Mouse (Mus musculus): ENCODE data around the gene Arrb1. TPM values are rescaled to one million over a fixed set of nuclear protein-coding genes. Genes with fewer than 3 reads are reported as not detected.
"Not testable (repeated sequence)": the region's sequence is repeated elsewhere in the genome, so short reads cannot be mapped to it uniquely, and the experiment has no call there.

Arrb1 gene
- 9.3 and 11.9 TPM in 2 replicates for polyA plus RNA-seq (2016; fragmentation: Nextera tagmentation; extraction: Ambion mirVana)

- H3K27ac ChIP-seq, result peak within 1 kb of the TSS; percentile 93
- H3K9me3 ChIP-seq, result no peaks in the 10 kb centered on the region
- peaks cover 68% of the 10 kb centered on the region for H3K4me1 ChIP-seq
- DNase-seq (ENCODE audit: extremely low spot score, low spot score), result peak; percentile 79
- peak within 1 kb of the TSS; percentile 69 for H3K4me3 ChIP-seq
- peaks cover 21% of the 10 kb centered on the region for H3K27me3 ChIP-seq (ENCODE audit: poor library complexity, severe bottlenecking)
- no peaks in the 10 kb centered on the region for H3K36me3 ChIP-seq (replicated peaks)
- WGBS, result under 1% methylated on average over 68 of the region's 68 CpGs
Observed at GRCm38 (mm10) chr7:99534901-99535735, at the start of gene Arrb1. Arrb1 (plus strand) TSS chr7:99535466.

GRCm38 (mm10) chr7:99489708-99490107 lies 45.6 kb upstream of the Arrb1 start:
- H3K9me3 ChIP-seq, result peaks cover 3% of the 10 kb centered on the region; the same call in 1 of the 2 replicates

DNA sequence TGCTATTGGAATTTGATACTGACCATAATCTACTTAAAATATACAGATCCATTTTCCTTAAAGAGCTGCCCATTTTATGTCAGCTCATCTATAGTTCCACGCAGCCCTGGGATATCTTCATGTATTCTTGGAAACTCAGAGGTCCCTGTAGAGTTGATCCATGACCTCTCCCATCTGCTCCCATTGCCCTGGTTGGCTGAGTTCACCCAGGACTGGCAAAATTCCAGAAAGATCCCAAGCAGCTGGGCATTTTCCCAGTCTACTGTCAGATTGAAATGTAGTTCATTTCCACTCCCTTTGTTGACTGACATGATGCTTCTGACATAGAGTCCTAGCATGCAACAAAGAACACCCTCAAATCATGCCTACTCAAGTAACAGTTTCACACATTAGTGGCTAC lies 36.1 kb upstream of the Arrb1 start:
- Histone ChIP-seq H3K36me3 (replicated peaks) (no peaks in the 10 kb centered on the region), H3K4me1 (peaks cover 3% of the 10 kb centered on the region), H3K27ac (no peak overlapping the region), H3K27me3 (ENCODE audit: poor library complexity, severe bottlenecking) (no peaks in the 10 kb centered on the region), H3K4me3 (no peak overlapping the region), H3K9me3 (no peaks in the 10 kb centered on the region)
- DNase-seq (ENCODE audit: extremely low spot score, low spot score), result no peak
- 76% methylated on average over 1 of the region's 1 CpGs for WGBS

More at GRCm38 (mm10) chr7:99489708-99490107, 45.6 kb upstream of the Arrb1 start:
- H3K4me3 ChIP-seq, result no peak overlapping the region
- no peaks in the 10 kb centered on the region for H3K36me3 ChIP-seq (replicated peaks)
- 90% methylated on average over 5 of the region's 5 CpGs for WGBS
- H3K27me3 ChIP-seq (ENCODE audit: poor library complexity, severe bottlenecking), result peaks cover 11% of the 10 kb centered on the region
- H3K4me1 ChIP-seq, result no peaks in the 10 kb centered on the region
- no peak for DNase-seq (ENCODE audit: extremely low spot score, low spot score)
- no peak overlapping the region for H3K27ac ChIP-seq

GRCm38 (mm10) chr7:99500201-99500600 lies 35.1 kb upstream of the Arrb1 start:
- Histone ChIP-seq H3K27ac (no peak overlapping the region), H3K4me3 (no peak overlapping the region), H3K9me3 (no peaks in the 10 kb centered on the region), H3K27me3 (ENCODE audit: poor library complexity, severe bottlenecking) (no peaks in the 10 kb centered on the region), H3K36me3 (replicated peaks) (no peaks in the 10 kb centered on the region), H3K4me1 (peaks cover 3% of the 10 kb centered on the region)
- DNase-seq (ENCODE audit: extremely low spot score, low spot score), result peak; percentile 76
- WGBS, result 5% methylated on average over 8 of the region's 8 CpGs

DNA sequence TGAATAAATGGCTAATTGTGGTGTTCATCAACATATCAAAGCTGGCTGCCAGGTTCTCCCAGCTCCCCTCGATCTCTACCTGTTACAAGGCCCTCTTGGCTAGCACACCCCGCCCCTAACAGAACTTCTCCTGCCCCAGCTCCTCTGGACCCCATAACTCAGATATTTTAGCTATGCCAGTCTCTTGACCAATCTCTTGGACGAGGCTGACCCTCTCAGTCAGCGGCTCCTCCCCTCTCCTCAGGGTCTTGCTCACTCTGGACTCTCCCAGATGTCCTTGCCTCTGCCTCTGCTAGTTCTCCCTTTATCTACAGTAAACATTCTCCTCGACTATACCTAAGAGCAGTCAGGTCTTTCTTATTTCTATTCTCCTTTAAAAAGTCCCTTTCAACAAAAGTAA lies 34.6 kb upstream of the Arrb1 start:
- no peak overlapping the region for H3K4me3 ChIP-seq

GRCm38 (mm10) chr7:99501148-99501547 lies 34.1 kb upstream of the Arrb1 start:
- no peaks in the 10 kb centered on the region for H3K27me3 ChIP-seq (ENCODE audit: poor library complexity, severe bottlenecking)
- no peaks in the 10 kb centered on the region for H3K9me3 ChIP-seq
- no peaks in the 10 kb centered on the region for H3K36me3 ChIP-seq (replicated peaks)
- H3K27ac ChIP-seq, result no peak overlapping the region
- DNase-seq (ENCODE audit: extremely low spot score, low spot score), result no peak
- 52% methylated on average over 1 of the region's 1 CpGs for WGBS
- peaks cover 3% of the 10 kb centered on the region for H3K4me1 ChIP-seq
- no peak overlapping the region for H3K4me3 ChIP-seq

More for the DNA sequence above, 34.6 kb upstream of the Arrb1 start:
- no peak for DNase-seq (ENCODE audit: extremely low spot score, low spot score)
- H3K27ac ChIP-seq, result no peak overlapping the region
- peaks cover 3% of the 10 kb centered on the region for H3K4me1 ChIP-seq
- no peaks in the 10 kb centered on the region for H3K27me3 ChIP-seq (ENCODE audit: poor library complexity, severe bottlenecking)
- 36% methylated on average over 5 of the region's 5 CpGs for WGBS
- H3K9me3 ChIP-seq, result no peaks in the 10 kb centered on the region
- no peaks in the 10 kb centered on the region for H3K36me3 ChIP-seq (replicated peaks)

DNA sequence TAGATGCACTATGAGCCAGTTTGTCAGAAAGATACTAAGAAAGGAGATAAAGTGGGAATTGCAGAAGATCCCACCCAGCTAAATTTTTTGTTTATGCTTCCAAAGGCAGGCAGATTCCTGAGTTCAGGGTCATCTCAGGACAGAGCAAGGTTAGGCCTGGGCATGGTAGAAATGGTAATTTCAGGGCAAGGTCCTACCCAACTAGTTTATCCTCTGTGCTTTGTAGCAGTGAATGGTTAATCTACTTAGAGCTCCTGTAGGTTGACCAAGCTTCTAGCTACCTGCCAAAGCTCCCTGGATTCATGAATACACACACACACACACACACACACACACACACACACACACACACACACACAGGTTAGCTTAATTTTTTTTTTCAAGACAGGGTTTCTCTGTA lies 30.7 kb upstream of the Arrb1 start:
- H3K4me3 ChIP-seq, result no peak overlapping the region
- H3K4me1 ChIP-seq, result peaks cover 3% of the 10 kb centered on the region
- no peaks in the 10 kb centered on the region for H3K9me3 ChIP-seq
- H3K36me3 ChIP-seq (replicated peaks), result no peaks in the 10 kb centered on the region
- H3K27ac ChIP-seq, result no peak overlapping the region
- no peak for DNase-seq (ENCODE audit: extremely low spot score, low spot score)
- no peaks in the 10 kb centered on the region; the same call in 1 of the 2 replicates for H3K27me3 ChIP-seq (ENCODE audit: poor library complexity, severe bottlenecking)

DNA sequence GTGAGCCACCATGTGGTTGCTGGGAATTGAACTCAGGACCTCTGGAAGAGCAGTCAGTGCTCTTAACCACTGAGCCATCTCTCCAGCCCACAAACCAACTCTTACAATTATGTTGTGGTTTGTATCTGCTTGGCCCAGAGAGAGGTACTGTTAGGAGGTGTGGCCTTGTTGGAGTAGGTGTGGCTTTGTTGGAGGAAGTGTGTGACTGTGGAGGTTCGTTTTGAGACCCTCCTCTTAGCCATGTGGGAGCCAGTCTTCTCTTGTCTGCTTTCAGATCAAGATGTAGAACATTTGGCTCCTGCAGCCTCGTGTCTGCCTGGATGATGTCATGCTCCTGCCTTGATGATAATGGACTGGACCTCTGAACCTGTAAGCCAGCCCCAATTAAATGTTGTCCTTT lies 27.1 kb upstream of the Arrb1 start:
- H3K36me3 ChIP-seq (replicated peaks); H3K27ac ChIP-seq; H3K4me1 ChIP-seq; H3K4me3 ChIP-seq; H3K27me3 ChIP-seq (ENCODE audit: poor library complexity, severe bottlenecking); DNase-seq (ENCODE audit: extremely low spot score, low spot score); H3K9me3 ChIP-seq: not testable (repeated sequence)
- 45% methylated on average over 2 of the region's 2 CpGs for WGBS

- Histone ChIP-seq H3K36me3 (replicated peaks) (no peaks in the 10 kb centered on the region), H3K4me3 (peak overlapping the region; percentile 22; the same call in 1 of the 2 replicates), H3K9me3 (no peaks in the 10 kb centered on the region), H3K27me3 (ENCODE audit: poor library complexity, severe bottlenecking) (no peaks in the 10 kb centered on the region; the same call in 1 of the 2 replicates), H3K27ac (peak overlapping the region; percentile 68), H3K4me1 (peaks cover 9% of the 10 kb centered on the region)
- DNase-seq (ENCODE audit: extremely low spot score, low spot score), result peak; percentile 21
- 12% methylated on average over 8 of the region's 8 CpGs for WGBS
Observed at GRCm38 (mm10) chr7:99510087-99510501, 25.2 kb upstream of the Arrb1 start.

- Histone ChIP-seq H3K4me3 (no peak overlapping the region), H3K27me3 (ENCODE audit: poor library complexity, severe bottlenecking) (no peaks in the 10 kb centered on the region), H3K27ac (0 out of 2 replicates have a peak overlapping the region, but pooled peaks have one; percentile 15), H3K4me1 (no peaks in the 10 kb centered on the region), H3K9me3 (no peaks in the 10 kb centered on the region), H3K36me3 (replicated peaks) (no peaks in the 10 kb centered on the region)
- WGBS, result 85% methylated on average over 9 of the region's 9 CpGs
- DNase-seq (ENCODE audit: extremely low spot score, low spot score), result no peak
Observed at GRCm38 (mm10) chr7:99516092-99516813, 19.0 kb upstream of the Arrb1 start.

- Histone ChIP-seq H3K9me3 (no peaks in the 10 kb centered on the region), H3K4me3 (no peak overlapping the region), H3K27me3 (ENCODE audit: poor library complexity, severe bottlenecking) (no peaks in the 10 kb centered on the region), H3K4me1 (no peaks in the 10 kb centered on the region), H3K27ac (0 out of 2 replicates have a peak overlapping the region, but pooled peaks have one; percentile 15), H3K36me3 (replicated peaks) (no peaks in the 10 kb centered on the region)
- 82% methylated on average over 3 of the region's 3 CpGs for WGBS
- no peak for DNase-seq (ENCODE audit: extremely low spot score, low spot score)
Observed at GRCm38 (mm10) chr7:99516814-99517157, 18.5 kb upstream of the Arrb1 start.

GRCm38 (mm10) chr7:99518954-99519644 lies 16.2 kb upstream of the Arrb1 start:
- WGBS, result 70% methylated on average over 4 of the region's 4 CpGs
- DNase-seq (ENCODE audit: extremely low spot score, low spot score), result no peak

More at GRCm38 (mm10) chr7:99518954-99519644, 16.2 kb upstream of the Arrb1 start:
- Histone ChIP-seq H3K27me3 (ENCODE audit: poor library complexity, severe bottlenecking) (no peaks in the 10 kb centered on the region), H3K4me1 (no peaks in the 10 kb centered on the region), H3K27ac (no peak overlapping the region), H3K36me3 (replicated peaks) (no peaks in the 10 kb centered on the region), H3K9me3 (no peaks in the 10 kb centered on the region), H3K4me3 (no peak overlapping the region)

Measured in forebrain, embryonic 10.5 days (tissue).